Mouse (Mus musculus) brown adipose tissue, adult 24 weeks (tissue): ENCODE data around the gene Ccr1. TPM values are rescaled to one million over a fixed set of nuclear protein-coding genes. Genes with fewer than 3 reads are reported as not detected.
A peak's percentile ranks its signal among the peaks of the same experiment; 100 is the strongest.

Experiments
- H3K27ac ChIP-seq: fragments of 200-500 bp; replicated peaks from 2 replicates; pipeline ENCODE4 v1.5.1; 2012; ENCODE audit warnings: low read depth, mild to moderate bottlenecking, low read length
- H3K4me1 ChIP-seq: fragments of 200-500 bp; 2 replicates; pipeline ENCODE4 v1.6.1; 2012; ENCODE audit warnings: low read length, mixed read lengths; ENCODE audit not compliant: control insufficient read depth, insufficient read depth, insufficient read length
- H3K4me3 ChIP-seq: fragments of 200-500 bp; 2 replicates; pipeline ENCODE4 v1.5.1; 2012; ENCODE audit warnings: low read depth, mild to moderate bottlenecking, low read length, moderate library complexity; ENCODE audit not compliant: insufficient read depth
- polyA plus RNA-seq: library from polyadenylated mRNA; stranded (reverse); fragments of >200 nt; gene quantifications from 2 replicates; pipeline ENCODE4 v1.2.4, GENCODE M21; 2012; ENCODE audit not compliant: missing spikeins, insufficient read depth, insufficient read length

Gene Ccr1
- polyA plus RNA-seq, 1 experiment: 0.59 TPM

- no peak overlapping the region for H3K27ac ChIP-seq
- H3K4me3 ChIP-seq: no peak overlapping the region
- peaks cover 12% of the 10 kb centered on the region; the same call in 1 of the 2 replicates for H3K4me1 ChIP-seq
Measured at GRCm38 (mm10) chr9:123936604-123937280, 31.8 kb downstream of the Ccr1 start.

- Histone ChIP-seq H3K4me3 (no peak overlapping the region), H3K27ac (0 out of 2 replicates have a peak overlapping the region, but pooled peaks have one; percentile 14), H3K4me1 (peaks cover 5% of the 10 kb centered on the region; the same call in 1 of the 2 replicates)
Measured at GRCm38 (mm10) chr9:123935776-123936175, 32.7 kb downstream of the Ccr1 start.

- no peak overlapping the region for H3K4me3 ChIP-seq
- no peak overlapping the region for H3K27ac ChIP-seq
- H3K4me1 ChIP-seq: peaks cover 5% of the 10 kb centered on the region; the same call in 1 of the 2 replicates
Measured at GRCm38 (mm10) chr9:123935346-123935745, 33.1 kb downstream of the Ccr1 start.

GRCm38 (mm10) chr9:123933716-123934445 is 34.6 kb downstream of the Ccr1 start:
- H3K4me3 ChIP-seq: no peak overlapping the region
- no peak overlapping the region for H3K27ac ChIP-seq
- peaks cover 5% of the 10 kb centered on the region; the same call in 1 of the 2 replicates for H3K4me1 ChIP-seq

GRCm38 (mm10) chr9:123932911-123933675 is 35.4 kb downstream of the Ccr1 start:
- no peak overlapping the region for H3K27ac ChIP-seq
- H3K4me3 ChIP-seq: no peak overlapping the region
- peaks cover 12% of the 10 kb centered on the region; the same call in 1 of the 2 replicates for H3K4me1 ChIP-seq

- H3K27ac ChIP-seq: peak overlapping the region; percentile 74
Measured at GRCm38 (mm10) chr9:123931761-123932700, 36.5 kb downstream of the Ccr1 start.

GRCm38 (mm10) chr9:123930926-123931325 is 37.6 kb downstream of the Ccr1 start:
- H3K4me3 ChIP-seq: no peak overlapping the region
- H3K27ac ChIP-seq: peak overlapping the region; percentile 63
- peaks cover 17% of the 10 kb centered on the region; the same call in 1 of the 2 replicates for H3K4me1 ChIP-seq

More at GRCm38 (mm10) chr9:123931761-123932700, 36.5 kb downstream of the Ccr1 start:
- Histone ChIP-seq H3K4me3 (no peak overlapping the region), H3K4me1 (peaks cover 17% of the 10 kb centered on the region; the same call in 1 of the 2 replicates)

GRCm38 (mm10) chr9:123930476-123930875 is 38.0 kb downstream of the Ccr1 start:
- H3K4me3 ChIP-seq: no peak overlapping the region
- peaks cover 17% of the 10 kb centered on the region; the same call in 1 of the 2 replicates for H3K4me1 ChIP-seq
- peak overlapping the region; percentile 63 for H3K27ac ChIP-seq

- Histone ChIP-seq H3K4me1 (peaks cover 17% of the 10 kb centered on the region; the same call in 1 of the 2 replicates), H3K4me3 (no peak overlapping the region), H3K27ac (no peak overlapping the region)
Measured at GRCm38 (mm10) chr9:123929936-123930335, 38.6 kb downstream of the Ccr1 start.

GRCm38 (mm10) chr9:123928759-123929246 is 39.7 kb downstream of the Ccr1 start:
- Histone ChIP-seq H3K4me3 (no peak overlapping the region), H3K4me1 (peaks cover 17% of the 10 kb centered on the region; the same call in 1 of the 2 replicates), H3K27ac (peak overlapping the region; percentile 86)

- Histone ChIP-seq H3K4me3 (no peak overlapping the region), H3K27ac (peak overlapping the region; percentile 86), H3K4me1 (peaks cover 17% of the 10 kb centered on the region; the same call in 1 of the 2 replicates)
Measured at GRCm38 (mm10) chr9:123928118-123928758, 40.3 kb downstream of the Ccr1 start.

- Histone ChIP-seq H3K4me1 (peaks cover 17% of the 10 kb centered on the region; the same call in 1 of the 2 replicates), H3K4me3 (no peak overlapping the region), H3K27ac (peak overlapping the region; percentile 86)
Measured at GRCm38 (mm10) chr9:123927281-123927960, 41.1 kb downstream of the Ccr1 start.

- peak overlapping the region; percentile 84; the same call in 1 of the 2 replicates for H3K27ac ChIP-seq
- peaks cover 17% of the 10 kb centered on the region; the same call in 1 of the 2 replicates for H3K4me1 ChIP-seq
- peak overlapping the region; percentile 81 for H3K4me3 ChIP-seq
Measured at GRCm38 (mm10) chr9:123926041-123926440, 42.5 kb downstream of the Ccr1 start.
